Mouse (Mus musculus): ENCODE measurements around the gene Eif2b1. TPM values are rescaled to one million over a fixed set of nuclear protein-coding genes. Genes with fewer than 3 reads are reported as not detected.
"Not testable (repeated sequence)": the region's sequence is repeated elsewhere in the genome, so short reads cannot be mapped to it uniquely, and the experiment has no call there.

Eif2b1 gene
- polyA plus RNA-seq, 1 experiment from 2014 or later, result 64.1 TPM

DNA sequence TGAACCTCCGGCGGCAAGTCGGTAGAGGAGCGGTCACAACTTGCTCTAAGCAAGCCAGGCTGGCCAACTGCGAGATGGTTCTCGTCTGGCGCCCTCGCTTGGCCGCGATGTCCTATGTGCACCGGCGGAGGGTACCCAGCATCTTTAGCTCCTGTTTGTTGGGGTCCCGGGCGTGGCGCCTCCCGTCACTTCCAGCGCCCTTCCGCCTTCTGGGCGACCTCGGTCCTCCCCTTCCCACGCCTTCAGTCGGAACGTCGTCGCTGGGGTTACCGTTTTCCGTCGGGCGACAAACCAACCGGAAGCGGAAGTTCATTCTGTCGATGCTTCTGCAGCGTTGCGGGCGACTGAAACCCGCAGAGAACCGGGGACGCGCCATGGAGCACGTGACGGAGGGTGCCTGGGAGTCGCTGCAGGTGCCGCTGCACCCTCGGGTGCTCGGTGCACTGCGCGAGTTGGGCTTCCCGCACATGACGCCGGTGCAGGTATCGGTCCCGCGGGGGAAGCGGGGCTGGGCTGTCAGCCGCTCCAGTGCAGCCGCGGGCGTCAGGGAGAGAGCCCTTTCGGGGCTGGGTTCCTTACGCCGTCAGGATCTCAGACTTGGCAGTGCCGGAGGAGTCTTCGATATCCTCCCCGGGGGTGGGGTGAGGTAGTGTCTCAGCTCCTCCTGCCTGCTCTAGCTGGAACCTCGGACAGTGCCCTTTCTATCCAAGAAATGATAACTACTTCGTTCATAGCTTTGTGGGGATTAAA, 26.2 kb downstream of the Eif2b1 start, which contains the start of gene Ddx55:
TSS of gene Ddx55 (plus strand) at position 307 of the 750 bp plus-strand sequence.
- H3K27me3 ChIP-seq (replicated peaks; ENCODE audit: control insufficient read depth, insufficient read depth, low read length), result no peaks in the 10 kb centered on the region
- peaks cover 13% of the 10 kb centered on the region for H3K4me1 ChIP-seq (ENCODE audit: control insufficient read depth, insufficient read depth, low read depth, low read length)
- H3K36me3 ChIP-seq (ENCODE audit: control insufficient read depth, insufficient read depth, low read length), result peaks cover 15% of the 10 kb centered on the region
- peak; percentile 92 for ATAC-seq
- WGBS, result under 1% methylated on average over 64 of the region's 66 CpGs
- peak within 1 kb of the TSS; percentile 89 for H3K27ac ChIP-seq (ENCODE audit: low read depth, low read length)
- H3K4me2 ChIP-seq (ENCODE audit: low read length), result peak within 1 kb of the TSS; percentile 80
- peak within 1 kb of the TSS; percentile 93 for H3K9ac ChIP-seq (ENCODE audit: low read depth, low read length)
- peak within 1 kb of the TSS; percentile 97 for H3K4me3 ChIP-seq (ENCODE audit: low read length)
- H3K9me3 ChIP-seq (ENCODE audit: control insufficient read depth, low read length), result no peaks in the 10 kb centered on the region

DNA sequence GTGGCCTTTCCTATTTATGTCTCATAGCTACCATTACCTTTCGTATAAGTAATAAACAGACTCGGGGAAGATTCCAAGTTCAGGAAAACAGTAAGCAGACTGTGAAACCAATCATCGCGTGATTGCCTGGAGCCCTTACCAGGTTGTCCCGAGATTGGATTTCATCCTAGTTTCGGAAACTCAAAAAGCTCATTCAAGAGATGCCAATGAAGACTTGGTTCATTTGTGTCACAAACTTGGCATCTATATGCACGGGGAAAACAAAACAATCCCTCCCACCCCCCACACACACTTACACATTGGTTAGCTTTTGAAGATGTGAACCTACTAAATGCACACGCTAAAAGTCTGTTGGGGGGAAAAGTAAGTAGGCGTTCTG, 26.8 kb downstream of the Eif2b1 start:
- peak overlapping the region; percentile 97 for H3K4me3 ChIP-seq (ENCODE audit: low read length)
- H3K4me1 ChIP-seq (ENCODE audit: control insufficient read depth, insufficient read depth, low read depth, low read length), result peaks cover 13% of the 10 kb centered on the region
- H3K36me3 ChIP-seq (ENCODE audit: control insufficient read depth, insufficient read depth, low read length), result peaks cover 17% of the 10 kb centered on the region
- ATAC-seq, result peak; percentile 25; the same call in 1 of the 2 replicates
- H3K27me3 ChIP-seq (replicated peaks; ENCODE audit: control insufficient read depth, insufficient read depth, low read length), result no peaks in the 10 kb centered on the region
- H3K27ac ChIP-seq (ENCODE audit: low read depth, low read length), result peak overlapping the region; percentile 89
- H3K9ac ChIP-seq (ENCODE audit: low read depth, low read length), result peak overlapping the region; percentile 93
- WGBS, result 12% methylated on average over 9 of the region's 9 CpGs
- peak overlapping the region; percentile 80 for H3K4me2 ChIP-seq (ENCODE audit: low read length)
- H3K9me3 ChIP-seq (ENCODE audit: control insufficient read depth, low read length), result no peaks in the 10 kb centered on the region

DNA sequence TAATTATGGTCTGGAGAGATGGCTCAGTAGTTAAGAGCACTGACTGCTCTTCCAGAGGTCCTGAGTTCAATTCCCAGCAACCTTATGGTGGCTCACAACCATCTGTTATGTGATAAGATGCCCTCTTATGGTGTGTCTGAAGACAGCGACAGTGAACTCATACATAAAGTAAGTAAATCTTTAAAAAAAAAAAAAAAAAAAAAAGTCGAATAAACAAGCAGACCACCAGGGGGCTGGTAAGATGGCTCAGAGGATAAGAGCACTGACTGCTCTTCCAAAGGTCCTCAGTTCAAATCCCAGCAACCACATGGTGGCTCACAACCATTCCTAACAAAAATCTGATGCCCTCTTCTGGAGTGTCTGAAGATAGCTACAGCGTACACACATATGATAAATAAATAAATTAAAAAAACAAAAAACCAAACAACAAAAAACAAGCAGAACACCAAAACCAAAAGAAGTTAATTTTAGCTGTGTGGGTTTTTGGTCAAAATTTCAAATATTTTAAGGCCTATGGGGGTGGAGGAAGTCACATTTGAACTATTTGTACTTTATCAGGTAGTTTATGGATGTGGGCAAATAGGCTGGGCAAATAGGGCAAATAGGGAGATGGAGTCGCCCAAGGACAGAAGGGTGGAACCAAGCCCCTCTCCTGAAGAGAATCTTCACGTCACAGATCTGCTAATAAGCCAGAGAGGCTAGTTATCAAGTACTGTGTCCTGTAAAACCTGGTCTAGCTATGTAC, 27.4 kb downstream of the Eif2b1 start:
- H3K4me3 ChIP-seq (ENCODE audit: low read length), result peak overlapping the region; percentile 97
- peaks cover 13% of the 10 kb centered on the region for H3K4me1 ChIP-seq (ENCODE audit: control insufficient read depth, insufficient read depth, low read depth, low read length)
- not testable (repeated sequence) for H3K9me3 ChIP-seq (ENCODE audit: control insufficient read depth, low read length); H3K27me3 ChIP-seq (replicated peaks; ENCODE audit: control insufficient read depth, insufficient read depth, low read length); ATAC-seq; H3K9ac ChIP-seq (ENCODE audit: low read depth, low read length); H3K27ac ChIP-seq (ENCODE audit: low read depth, low read length)
- H3K4me2 ChIP-seq (ENCODE audit: low read length), result peak overlapping the region; percentile 80
- WGBS, result 28% methylated on average over 5 of the region's 5 CpGs
- peaks cover 15% of the 10 kb centered on the region for H3K36me3 ChIP-seq (ENCODE audit: control insufficient read depth, insufficient read depth, low read length)

- not testable (repeated sequence) for H3K4me2 ChIP-seq (ENCODE audit: low read length); H3K27ac ChIP-seq (ENCODE audit: low read depth, low read length); ATAC-seq; H3K27me3 ChIP-seq (replicated peaks; ENCODE audit: control insufficient read depth, insufficient read depth, low read length); H3K4me3 ChIP-seq (ENCODE audit: low read length); H3K9me3 ChIP-seq (ENCODE audit: control insufficient read depth, low read length); H3K9ac ChIP-seq (ENCODE audit: low read depth, low read length)
- H3K4me1 ChIP-seq (ENCODE audit: control insufficient read depth, insufficient read depth, low read depth, low read length), result peaks cover 13% of the 10 kb centered on the region
- 93% methylated on average over 4 of the region's 4 CpGs for WGBS
- peaks cover 16% of the 10 kb centered on the region; the same call in 1 of the 2 replicates for H3K36me3 ChIP-seq (ENCODE audit: control insufficient read depth, insufficient read depth, low read length)
These were observed 28.2 kb downstream of the Eif2b1 start for GRCm38 (mm10) chr5:124550737-124551136.

DNA sequence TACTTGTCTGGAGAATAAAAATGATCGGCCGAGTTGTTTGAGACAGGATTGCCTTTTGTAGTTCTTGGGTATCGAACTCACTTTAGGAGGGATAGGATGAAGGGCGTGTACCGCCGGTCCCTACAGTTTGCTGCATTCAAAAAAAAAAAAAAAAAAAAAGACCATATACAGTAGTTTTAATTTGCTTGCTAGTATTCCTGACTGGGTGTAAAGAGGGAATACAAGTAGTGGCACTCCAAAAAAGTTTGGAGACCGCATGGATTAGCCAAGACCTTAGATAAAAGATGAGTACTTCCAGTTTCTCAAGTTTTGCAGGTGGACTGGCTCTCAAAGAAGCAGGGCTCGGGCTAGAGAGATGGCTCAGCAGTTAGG, 37.3 kb downstream of the Eif2b1 start:
- H3K36me3 ChIP-seq (ENCODE audit: control insufficient read depth, insufficient read depth, low read length), result peaks cover 16% of the 10 kb centered on the region; the same call in 1 of the 2 replicates
- 16% methylated on average over 8 of the region's 8 CpGs for WGBS
- no peak for ATAC-seq
- peak overlapping the region; percentile 61 for H3K4me3 ChIP-seq (ENCODE audit: low read length)
- H3K9me3 ChIP-seq (ENCODE audit: control insufficient read depth, low read length), result no peaks in the 10 kb centered on the region
- no peaks in the 10 kb centered on the region for H3K27me3 ChIP-seq (replicated peaks; ENCODE audit: control insufficient read depth, insufficient read depth, low read length)
- peaks cover 11% of the 10 kb centered on the region for H3K4me1 ChIP-seq (ENCODE audit: control insufficient read depth, insufficient read depth, low read depth, low read length)
- no peak overlapping the region for H3K27ac ChIP-seq (ENCODE audit: low read depth, low read length)
- peak overlapping the region; percentile 84 for H3K4me2 ChIP-seq (ENCODE audit: low read length)
- H3K9ac ChIP-seq (ENCODE audit: low read depth, low read length), result peak overlapping the region; percentile 79

DNA sequence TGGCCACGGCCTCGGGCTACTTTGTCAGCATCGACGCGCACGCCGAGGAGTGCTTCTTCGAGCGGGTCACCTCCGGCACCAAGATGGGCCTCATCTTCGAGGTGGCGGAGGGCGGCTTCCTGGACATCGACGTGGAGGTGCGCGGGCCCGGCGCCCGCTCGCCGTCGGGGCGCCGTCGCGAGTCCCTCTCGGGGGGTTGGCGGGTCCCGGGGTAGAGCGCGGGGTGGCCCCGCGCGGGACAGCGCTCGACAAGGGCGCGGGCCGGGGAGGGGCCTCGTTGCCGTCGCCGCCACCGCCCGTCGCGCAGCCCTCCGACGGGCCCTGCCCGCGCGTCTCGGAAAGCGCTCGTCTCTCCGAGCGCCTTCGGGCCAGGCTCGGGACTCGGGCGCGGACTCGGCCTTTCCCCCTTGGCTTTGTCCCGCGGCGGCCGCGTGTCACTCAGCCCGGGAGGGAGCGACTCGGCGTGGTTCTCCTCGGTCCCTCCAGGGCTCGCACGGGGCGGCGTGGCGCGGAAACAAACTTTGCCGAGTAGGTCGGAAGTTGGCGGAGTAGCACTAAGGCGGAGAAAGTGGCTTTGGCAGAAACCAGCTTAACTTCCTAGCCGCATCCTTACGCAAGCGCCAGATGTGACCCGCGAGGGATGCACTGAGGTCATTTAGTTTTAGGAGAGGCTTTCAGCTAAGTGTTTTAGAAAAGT, 37.9 kb downstream of the Eif2b1 start:
- Histone ChIP-seq H3K4me1 (ENCODE audit: control insufficient read depth, insufficient read depth, low read depth, low read length) (peaks cover 11% of the 10 kb centered on the region), H3K9me3 (ENCODE audit: control insufficient read depth, low read length) (no peaks in the 10 kb centered on the region), H3K27me3 (replicated peaks; ENCODE audit: control insufficient read depth, insufficient read depth, low read length) (no peaks in the 10 kb centered on the region), H3K27ac (ENCODE audit: low read depth, low read length) (peak overlapping the region; percentile 75), H3K9ac (ENCODE audit: low read depth, low read length) (peak overlapping the region; percentile 79), H3K4me3 (ENCODE audit: low read length) (peak overlapping the region; percentile 61), H3K36me3 (ENCODE audit: control insufficient read depth, insufficient read depth, low read length) (peaks cover 13% of the 10 kb centered on the region; the same call in 1 of the 2 replicates), H3K4me2 (ENCODE audit: low read length) (peak overlapping the region; percentile 84)
- peak; percentile 69 for ATAC-seq
- WGBS, result under 1% methylated on average over 63 of the region's 89 CpGs

DNA sequence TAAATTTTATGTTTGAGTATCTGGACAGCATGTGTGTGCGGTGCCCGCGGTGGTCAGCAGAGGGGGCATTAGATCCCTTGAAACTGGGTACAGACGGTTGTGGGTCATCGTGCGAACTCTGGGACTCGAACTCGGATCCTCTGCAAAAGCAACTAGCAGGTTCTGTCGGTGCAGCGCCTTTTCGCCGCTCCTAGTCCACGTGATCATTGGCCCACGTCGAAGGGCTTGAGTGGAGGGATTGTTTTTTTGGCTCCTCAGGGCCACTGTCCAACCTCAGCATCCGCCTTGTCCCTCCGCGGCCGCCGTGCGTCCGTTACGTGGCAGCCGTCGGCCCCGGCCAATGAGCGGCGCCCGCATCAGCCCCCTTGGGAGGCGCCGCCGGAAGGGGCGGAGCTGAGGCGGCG, 38.5 kb downstream of the Eif2b1 start, which contains the start of gene Tmed2:
TSS of gene Tmed2 (plus strand) at position 313 of the 404 bp plus-strand sequence.
- H3K4me3 ChIP-seq (ENCODE audit: low read length), result peak within 1 kb of the TSS; percentile 61
- under 1% methylated on average over 35 of the region's 35 CpGs for WGBS
- H3K9ac ChIP-seq (ENCODE audit: low read depth, low read length), result peak within 1 kb of the TSS; percentile 79
- H3K27me3 ChIP-seq (replicated peaks; ENCODE audit: control insufficient read depth, insufficient read depth, low read length), result no peaks in the 10 kb centered on the region
- H3K9me3 ChIP-seq (ENCODE audit: control insufficient read depth, low read length), result no peaks in the 10 kb centered on the region
- H3K4me1 ChIP-seq (ENCODE audit: control insufficient read depth, insufficient read depth, low read depth, low read length), result peaks cover 11% of the 10 kb centered on the region
- ATAC-seq, result peak; percentile 97
- peak within 1 kb of the TSS; percentile 84 for H3K4me2 ChIP-seq (ENCODE audit: low read length)
- H3K36me3 ChIP-seq (ENCODE audit: control insufficient read depth, insufficient read depth, low read length), result peaks cover 11% of the 10 kb centered on the region; the same call in 1 of the 2 replicates
- peak within 1 kb of the TSS; percentile 75 for H3K27ac ChIP-seq (ENCODE audit: low read depth, low read length)

- Histone ChIP-seq H3K4me2 (ENCODE audit: low read length) (peak overlapping the region; percentile 51), H3K9ac (ENCODE audit: low read depth, low read length) (no peak overlapping the region), H3K27ac (ENCODE audit: low read depth, low read length) (peak overlapping the region; percentile 73; the same call in 1 of the 2 replicates), H3K4me1 (ENCODE audit: control insufficient read depth, insufficient read depth, low read depth, low read length) (peaks cover 11% of the 10 kb centered on the region), H3K9me3 (ENCODE audit: control insufficient read depth, low read length) (no peaks in the 10 kb centered on the region), H3K4me3 (ENCODE audit: low read length) (peak overlapping the region; percentile 61), H3K36me3 (ENCODE audit: control insufficient read depth, insufficient read depth, low read length) (peaks cover 11% of the 10 kb centered on the region; the same call in 1 of the 2 replicates), H3K27me3 (replicated peaks; ENCODE audit: control insufficient read depth, insufficient read depth, low read length) (no peaks in the 10 kb centered on the region)
- 74% methylated on average over 4 of the region's 4 CpGs for WGBS
- ATAC-seq, result no peak
These were observed 39.0 kb downstream of the Eif2b1 start for GRCm38 (mm10) chr5:124539905-124540304.
